Mouse (Mus musculus) macrophage (primary cell): ENCODE data around the gene Fem1b. TPM values are rescaled to one million over a fixed set of nuclear protein-coding genes. Genes with fewer than 3 reads are reported as not detected.
"Not testable (repeated sequence)": the region's sequence is repeated elsewhere in the genome, so short reads cannot be mapped to it uniquely, and the experiment has no call there.

Source experiments
- H3K27ac ChIP-seq: fragments of 350-480 bp; formaldehyde crosslinking; 2 replicates; pipeline ENCODE4 v1.9.0; 2021
- H3K36me3 ChIP-seq: fragments of 350-480 bp; formaldehyde crosslinking; 2 replicates; pipeline ENCODE4 v1.9.0; 2021; ENCODE audit errors: inconsistent target
- H3K4me3 ChIP-seq: fragments of 350-480 bp; formaldehyde crosslinking; 2 replicates; pipeline ENCODE4 v1.9.0; 2021; ENCODE audit errors: inconsistent target
- H3K79me2 ChIP-seq: fragments of 350-480 bp; formaldehyde crosslinking; 2 replicates; pipeline ENCODE4 v1.9.0; 2021; ENCODE audit errors: inconsistent target
- WGBS: methylation state at CpG from one replicate; pipeline ENCODE4 v1.1.7; 2026; ENCODE audit warnings: inconsistent platforms; ENCODE audit not compliant: missing documents; 5-methylcytosine and 5-hydroxymethylcytosine counted together
- polyA plus RNA-seq: library from polyadenylated mRNA; stranded (reverse); fragments of 250-400 nt; gene quantifications from 3 replicates; pipeline ENCODE4 v1.2.4, GENCODE M21; 2018; ENCODE audit warnings: inconsistent platforms

Fem1b gene
- polyA plus RNA-seq, 1 experiment from 2014 or later, result 38.7 TPM

DNA sequence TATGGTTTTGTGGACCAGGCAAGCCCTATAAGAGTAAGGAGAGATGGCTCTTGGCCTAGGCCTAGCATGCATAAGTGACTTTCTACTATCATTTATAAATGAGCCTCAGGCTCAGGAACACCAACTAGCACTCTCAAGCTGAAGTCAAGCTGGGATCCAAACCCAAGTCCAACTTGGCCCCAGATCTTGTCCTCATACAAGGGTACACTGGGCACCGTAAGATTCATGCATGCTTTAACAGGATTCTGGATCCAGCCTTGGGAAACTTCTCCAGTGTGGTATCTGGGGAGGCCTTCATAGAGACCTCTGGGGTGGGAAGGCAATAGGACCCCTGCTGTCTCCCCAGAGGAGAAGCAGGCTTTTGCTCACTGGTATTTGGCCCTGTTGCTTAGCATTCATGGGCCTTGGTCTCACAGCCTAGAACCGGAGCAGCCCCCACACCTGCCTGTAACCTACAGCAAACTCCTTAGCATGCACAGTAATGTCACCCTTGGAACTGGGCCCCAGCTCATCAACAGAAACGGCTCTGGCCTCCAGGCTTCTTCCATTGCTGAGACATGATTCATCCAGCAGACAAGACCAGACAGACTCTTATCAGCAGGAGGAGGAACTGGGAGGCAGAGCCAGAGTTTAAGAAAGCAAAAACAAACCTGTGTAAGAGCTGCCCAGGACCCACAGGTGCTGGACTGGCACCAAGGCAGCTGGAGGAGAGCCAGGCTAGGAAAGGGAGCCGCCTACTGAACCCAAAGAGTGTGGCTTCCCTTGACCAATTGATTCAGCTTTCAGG lies 6.3 kb upstream of the Fem1b start:
- 90% methylated on average over 4 of the region's 4 CpGs for WGBS
- Histone ChIP-seq H3K4me3 (no peak overlapping the region), H3K27ac (no peak overlapping the region; the same call in 1 of the 2 replicates), H3K79me2 (no peaks in the 10 kb centered on the region), H3K36me3 (no peaks in the 10 kb centered on the region)

- WGBS, result 52% methylated on average over 10 of the region's 12 CpGs
- no peaks in the 10 kb centered on the region for H3K79me2 ChIP-seq
- no peak overlapping the region for H3K4me3 ChIP-seq
- no peaks in the 10 kb centered on the region for H3K36me3 ChIP-seq
- H3K27ac ChIP-seq, result no peak overlapping the region; the same call in 1 of the 2 replicates
Observed at GRCm38 (mm10) chr9:62817099-62817571, 5.4 kb upstream of the Fem1b start.

- 91% methylated on average over 9 of the region's 9 CpGs for WGBS
- Histone ChIP-seq H3K27ac (no peak overlapping the region), H3K36me3 (no peaks in the 10 kb centered on the region), H3K4me3 (no peak overlapping the region), H3K79me2 (no peaks in the 10 kb centered on the region)
Observed at GRCm38 (mm10) chr9:62816323-62817098, 4.8 kb upstream of the Fem1b start.

DNA sequence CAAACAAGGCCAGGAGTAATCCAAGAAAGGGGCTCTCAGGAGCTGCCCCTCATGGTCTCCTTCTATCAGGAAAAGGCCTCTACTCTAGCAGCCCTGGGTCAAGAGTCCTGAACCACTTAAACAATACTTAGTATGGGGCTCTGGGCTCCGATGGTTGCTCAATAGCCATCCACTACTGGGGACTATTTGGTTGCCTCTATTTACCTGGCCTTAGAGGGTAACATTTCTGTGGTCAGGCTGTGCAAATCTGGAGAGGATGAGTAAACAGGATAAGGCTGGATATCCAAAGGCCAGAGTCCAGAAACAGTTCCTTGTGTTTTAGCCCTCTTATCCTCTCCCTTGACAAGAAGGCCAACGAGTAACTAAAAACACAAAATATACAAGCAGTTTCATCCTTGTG lies 3.0 kb upstream of the Fem1b start:
- Histone ChIP-seq H3K79me2 (peaks cover 14% of the 10 kb centered on the region), H3K4me3 (no peak overlapping the region), H3K36me3 (no peaks in the 10 kb centered on the region), H3K27ac (no peak overlapping the region)
- WGBS, result 86% methylated on average over 2 of the region's 2 CpGs

DNA sequence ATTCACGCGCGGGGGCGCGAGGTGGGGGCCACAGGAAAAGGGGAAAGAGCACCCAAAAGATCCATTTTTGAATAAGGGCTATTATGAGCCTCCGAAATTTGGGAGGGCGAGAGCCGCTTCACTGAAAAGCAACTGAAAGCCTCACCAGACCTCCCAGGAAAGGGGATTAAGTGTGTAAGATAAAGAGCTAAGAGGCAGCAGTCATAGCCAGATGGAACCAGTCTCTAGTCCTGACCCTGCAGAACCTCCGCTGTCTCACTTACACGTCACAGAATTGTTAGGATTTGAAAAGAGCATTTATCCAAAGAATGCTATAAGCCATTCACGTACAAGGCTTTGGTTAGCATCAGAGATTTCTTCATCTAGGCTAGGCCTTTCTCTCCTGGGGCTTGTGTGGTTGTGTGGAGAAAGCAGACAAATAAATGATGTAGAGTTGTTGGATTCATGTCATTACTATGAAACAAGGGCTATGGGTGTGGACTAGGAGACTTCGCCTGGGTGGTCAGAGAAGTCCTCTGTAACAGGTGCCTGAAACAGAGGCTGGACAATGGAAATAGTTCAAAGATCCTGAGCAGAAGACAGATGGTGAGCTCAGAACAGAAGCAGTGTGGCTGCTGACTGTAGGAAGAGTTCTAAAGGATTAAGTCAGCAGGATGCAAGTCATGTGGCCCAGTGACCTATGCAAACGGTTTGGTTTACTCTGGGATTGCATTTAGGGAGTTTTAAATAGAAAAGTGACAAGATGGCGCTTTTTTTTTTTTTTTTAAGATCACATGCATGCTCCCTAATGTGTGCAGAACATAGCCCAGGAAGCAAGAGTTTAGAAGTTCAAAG lies 699 bp upstream of the Fem1b start:
- Histone ChIP-seq H3K4me3 (peak overlapping the region; percentile 22), H3K27ac (peak overlapping the region; percentile 99), H3K36me3 (no peaks in the 10 kb centered on the region), H3K79me2 (peaks cover 37% of the 10 kb centered on the region)
- WGBS, result 29% methylated on average over 14 of the region's 14 CpGs

- Histone ChIP-seq H3K27ac (peak overlapping the region; percentile 81), H3K36me3 (no peaks in the 10 kb centered on the region), H3K4me3 (peak overlapping the region; percentile 97), H3K79me2 (peaks cover 54% of the 10 kb centered on the region)
- WGBS, result 1% methylated on average over 57 of the region's 58 CpGs
Observed at GRCm38 (mm10) chr9:62810543-62811515, 905 bp downstream of the Fem1b start.

DNA sequence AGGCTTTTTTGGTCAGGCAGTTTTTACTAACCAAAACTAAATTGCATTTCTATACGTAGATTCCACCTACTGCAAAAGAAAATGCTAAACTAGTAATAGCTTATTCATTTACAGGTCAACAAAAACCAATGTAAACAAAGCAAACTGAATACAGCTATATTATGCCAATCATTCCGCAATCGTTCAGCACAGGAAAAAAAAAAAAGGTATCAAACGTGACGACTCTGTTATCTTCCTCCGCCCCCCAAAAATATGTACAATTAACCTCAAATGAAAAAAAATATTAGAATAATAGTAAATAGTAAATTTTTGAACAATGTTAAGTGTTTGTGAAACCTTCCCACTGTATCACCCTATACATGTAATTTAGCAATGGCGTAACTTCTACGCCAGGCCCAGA lies 1.6 kb downstream of the Fem1b start:
- Histone ChIP-seq H3K79me2 (peaks cover 61% of the 10 kb centered on the region), H3K4me3 (peak overlapping the region; percentile 97), H3K36me3 (no peaks in the 10 kb centered on the region), H3K27ac (peak overlapping the region; percentile 81)
- WGBS, result 36% methylated on average over 8 of the region's 8 CpGs

DNA sequence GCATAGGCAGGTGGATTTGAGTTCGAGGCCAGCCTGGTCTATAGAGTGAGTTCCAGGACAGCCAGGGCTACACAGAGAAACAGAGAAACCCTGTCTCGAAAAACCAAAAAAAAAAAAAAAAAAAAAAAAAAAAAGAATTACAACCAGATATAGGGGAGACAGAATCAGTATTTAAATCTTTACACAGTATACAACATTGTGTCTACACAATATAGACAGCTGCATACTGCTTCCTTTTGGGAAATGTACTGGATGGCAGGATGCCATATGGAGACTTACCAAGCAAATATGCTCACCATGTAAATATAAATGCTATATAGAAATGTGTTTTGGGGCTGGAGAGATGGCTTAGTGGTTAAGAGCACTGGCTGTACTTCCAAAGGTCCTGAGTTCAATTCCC lies 12.5 kb downstream of the Fem1b start:
- peaks cover 100% of the 10 kb centered on the region for H3K79me2 ChIP-seq
- peaks cover 35% of the 10 kb centered on the region for H3K36me3 ChIP-seq

GRCm38 (mm10) chr9:62789856-62790255 lies 21.9 kb downstream of the Fem1b start:
- Histone ChIP-seq H3K79me2 (peaks cover 39% of the 10 kb centered on the region), H3K4me3 (no peak overlapping the region), H3K36me3 (peaks cover 14% of the 10 kb centered on the region; the same call in 1 of the 2 replicates), H3K27ac (no peak overlapping the region)
- WGBS, result 99% methylated on average over 12 of the region's 12 CpGs

More for the DNA sequence above, 12.5 kb downstream of the Fem1b start:
- 100% methylated on average over 1 of the region's 2 CpGs for WGBS
- H3K27ac ChIP-seq, H3K4me3 ChIP-seq: not testable (repeated sequence)

DNA sequence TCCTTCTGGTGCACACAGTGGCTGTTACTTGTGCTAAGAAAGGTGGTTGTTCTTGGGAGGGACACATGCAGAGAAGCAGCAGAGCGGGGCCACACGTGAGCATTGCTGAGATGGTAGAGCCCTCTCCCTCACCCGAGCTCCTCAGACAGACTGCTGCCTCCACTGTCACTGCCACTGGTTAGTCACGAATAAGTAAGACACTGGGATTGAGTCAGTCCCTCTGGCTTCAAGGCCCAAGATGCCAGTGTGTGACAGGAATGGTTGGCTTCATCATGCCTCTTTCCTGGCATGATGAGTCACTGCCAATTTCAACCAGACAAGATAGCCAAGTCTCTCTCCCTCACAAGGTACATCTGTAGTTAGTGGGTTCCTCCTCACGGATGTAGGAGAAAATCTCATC lies 25.0 kb downstream of the Fem1b start:
- Histone ChIP-seq H3K36me3 (no peaks in the 10 kb centered on the region), H3K27ac (no peak overlapping the region), H3K79me2 (peaks cover 8% of the 10 kb centered on the region; the same call in 1 of the 2 replicates), H3K4me3 (no peak overlapping the region)
- WGBS, result 95% methylated on average over 5 of the region's 5 CpGs

GRCm38 (mm10) chr9:62784233-62784632 lies 27.5 kb downstream of the Fem1b start:
- 100% methylated on average over 1 of the region's 2 CpGs for WGBS
- Histone ChIP-seq H3K36me3 (no peaks in the 10 kb centered on the region), H3K4me3 (no peak overlapping the region)

DNA sequence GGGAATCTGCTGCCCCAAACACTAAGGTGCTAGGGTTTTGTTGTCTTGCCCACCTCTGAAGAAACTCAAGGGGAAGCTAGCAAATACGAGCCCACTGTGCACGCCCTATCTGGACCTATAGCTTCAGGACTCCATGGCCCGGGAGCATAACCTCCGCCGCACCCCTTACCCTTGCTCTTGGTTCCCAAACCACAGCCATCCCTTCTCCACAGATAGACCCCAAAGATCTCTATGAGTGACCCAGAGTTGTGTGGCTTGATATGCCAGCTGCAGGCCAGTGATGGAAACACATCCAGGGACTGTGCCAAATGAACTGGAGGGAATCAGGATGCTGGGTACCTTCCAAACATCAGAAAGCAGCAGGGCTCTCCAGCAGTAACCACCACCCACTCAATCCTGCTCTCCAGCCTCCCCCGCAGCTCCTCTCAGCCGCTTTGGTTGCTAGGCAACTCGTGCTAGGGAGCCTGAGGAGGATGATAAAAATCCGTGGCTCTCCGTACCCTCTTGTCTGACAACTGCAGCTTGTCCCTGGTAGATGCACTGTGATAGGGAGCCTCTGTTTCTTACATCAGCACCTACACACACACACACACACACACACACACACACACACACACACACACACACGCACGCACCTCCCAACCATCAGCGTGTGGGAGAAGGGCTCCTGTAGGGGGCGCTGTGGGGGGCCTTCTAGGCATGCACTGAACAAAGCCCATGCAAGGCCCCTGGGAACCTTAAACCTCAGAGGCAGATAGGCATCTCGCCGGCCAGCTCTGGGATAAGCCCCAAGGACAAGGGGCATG lies 28.6 kb downstream of the Fem1b start:
- Histone ChIP-seq H3K36me3 (no peaks in the 10 kb centered on the region), H3K79me2 (no peaks in the 10 kb centered on the region), H3K4me3 (no peak overlapping the region), H3K27ac (no peak overlapping the region)
- WGBS, result 77% methylated on average over 14 of the region's 16 CpGs

More at GRCm38 (mm10) chr9:62784233-62784632, 27.5 kb downstream of the Fem1b start:
- no peaks in the 10 kb centered on the region for H3K79me2 ChIP-seq
- H3K27ac ChIP-seq, result no peak overlapping the region

DNA sequence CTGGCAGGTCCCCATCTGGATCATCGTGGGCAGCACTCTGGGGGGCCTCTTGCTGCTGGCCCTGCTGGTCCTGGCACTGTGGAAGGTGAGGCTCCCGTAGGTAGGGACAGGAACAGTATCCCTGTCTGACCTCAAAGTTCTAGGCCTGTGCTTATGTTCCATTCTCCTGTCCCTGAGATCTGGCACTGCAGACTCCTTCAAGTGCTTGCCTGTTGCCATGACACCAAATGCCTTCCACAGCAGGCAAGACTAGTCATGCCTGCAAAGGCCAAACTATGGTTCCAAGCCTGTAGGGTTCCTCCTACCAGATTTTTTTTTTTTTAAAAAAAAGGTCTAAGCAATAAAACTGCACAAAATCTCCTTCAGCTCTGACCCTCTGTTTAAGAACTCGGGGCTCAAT lies 29.8 kb downstream of the Fem1b start:
- Histone ChIP-seq H3K79me2 (no peaks in the 10 kb centered on the region), H3K4me3 (no peak overlapping the region), H3K27ac (no peak overlapping the region), H3K36me3 (no peaks in the 10 kb centered on the region)
- 86% methylated on average over 3 of the region's 3 CpGs for WGBS
